Mouse (Mus musculus): ENCODE data around the gene Bmf. TPM values are rescaled to one million over a fixed set of nuclear protein-coding genes. Genes with fewer than 3 reads are reported as not detected.

Bmf gene
- total RNA-seq, 4 experiments from 2014 or later: 1.6 to 4.7 (median 1.9) TPM

DNA sequence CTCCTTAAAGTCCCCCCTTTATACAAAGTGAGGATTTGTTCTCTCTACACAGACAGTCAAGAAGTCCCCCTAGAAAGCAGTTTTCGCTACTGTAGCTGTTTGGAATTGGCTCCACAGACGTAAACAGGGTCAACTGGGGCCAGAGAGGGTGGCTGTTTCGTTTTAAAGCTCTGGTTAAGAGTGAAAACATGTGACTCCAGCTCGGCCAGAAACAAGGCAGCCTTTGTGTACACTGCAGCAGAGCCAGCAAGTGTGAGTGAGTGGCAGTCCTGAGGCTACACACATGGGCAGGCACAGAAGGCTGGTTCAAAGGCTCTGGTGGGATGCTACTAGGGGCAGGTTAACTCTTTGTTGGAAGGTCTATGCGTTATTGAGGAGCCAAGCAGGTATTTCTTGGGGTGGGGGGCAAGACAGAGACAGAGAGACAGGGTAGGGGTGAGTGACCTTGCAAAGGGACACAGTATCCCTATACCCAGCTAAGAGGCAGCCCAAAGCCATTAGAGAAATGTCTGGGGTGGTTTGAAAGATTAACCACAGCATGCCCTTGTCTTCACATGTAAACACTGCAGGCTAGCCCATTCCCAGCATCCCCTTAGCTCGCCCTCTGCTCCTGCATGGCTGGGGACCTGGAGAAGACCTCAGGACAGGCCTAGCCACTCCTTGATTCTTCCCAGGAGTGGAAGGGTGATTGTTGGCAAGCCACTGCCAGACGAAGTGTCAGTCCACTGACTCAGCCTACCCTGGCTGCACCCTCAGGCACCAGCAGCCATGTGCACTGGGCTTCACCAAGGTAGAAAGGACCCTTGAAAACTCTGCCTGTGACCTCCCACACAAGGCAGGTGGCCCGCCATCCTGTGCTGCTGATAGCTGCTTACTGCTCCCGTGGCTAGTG, 29.2 kb downstream of the Bmf start:
- no peak for DNase-seq (ENCODE audit: low spot score in 2 of 2)

DNA sequence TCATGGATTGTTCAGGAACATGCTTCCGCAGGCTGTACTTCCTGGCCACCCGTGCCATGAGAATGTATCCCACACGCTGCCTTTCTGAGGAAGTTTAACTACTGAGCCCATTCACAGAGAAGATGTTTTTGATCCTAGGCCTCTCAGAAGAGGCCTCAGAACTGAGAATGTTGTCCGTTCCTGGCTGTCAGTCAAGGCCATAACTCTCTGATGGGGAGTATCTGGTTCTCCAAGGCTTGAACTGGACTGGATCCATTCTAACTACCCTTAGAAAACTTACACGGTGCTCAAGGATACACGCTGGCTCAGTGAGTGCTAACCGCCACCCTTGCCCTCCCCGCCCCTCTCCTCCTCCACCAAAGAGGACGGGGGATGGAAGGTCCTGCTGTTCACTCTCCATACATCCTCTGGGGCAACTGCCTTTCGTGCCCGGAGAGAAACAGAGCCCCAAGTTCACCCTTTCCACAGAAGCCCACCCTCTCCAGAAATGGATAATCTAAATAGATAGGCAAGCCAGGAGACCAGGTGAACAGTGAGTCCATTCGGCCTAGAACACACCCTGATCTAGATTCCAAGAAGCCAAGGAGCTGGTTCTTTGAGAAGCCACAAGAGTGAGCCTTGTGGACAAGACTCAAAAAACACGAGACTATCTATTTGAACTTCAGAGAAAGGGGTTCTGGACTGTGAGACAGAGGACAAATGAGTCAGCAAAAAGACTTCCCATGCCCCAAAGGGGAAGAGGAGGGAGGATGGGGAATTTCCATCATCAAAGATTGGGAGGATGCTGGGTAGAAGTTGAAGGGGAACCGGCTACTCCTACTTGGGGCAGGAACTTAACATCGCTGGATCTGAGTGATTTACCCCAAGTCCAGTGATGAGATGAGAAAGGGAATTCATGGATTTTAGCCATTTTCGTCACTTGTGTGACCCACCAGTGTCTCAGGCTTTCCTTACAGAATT, 36.8 kb downstream of the Bmf start:
- no peak for DNase-seq (ENCODE audit: low spot score in 2 of 2)

DNA sequence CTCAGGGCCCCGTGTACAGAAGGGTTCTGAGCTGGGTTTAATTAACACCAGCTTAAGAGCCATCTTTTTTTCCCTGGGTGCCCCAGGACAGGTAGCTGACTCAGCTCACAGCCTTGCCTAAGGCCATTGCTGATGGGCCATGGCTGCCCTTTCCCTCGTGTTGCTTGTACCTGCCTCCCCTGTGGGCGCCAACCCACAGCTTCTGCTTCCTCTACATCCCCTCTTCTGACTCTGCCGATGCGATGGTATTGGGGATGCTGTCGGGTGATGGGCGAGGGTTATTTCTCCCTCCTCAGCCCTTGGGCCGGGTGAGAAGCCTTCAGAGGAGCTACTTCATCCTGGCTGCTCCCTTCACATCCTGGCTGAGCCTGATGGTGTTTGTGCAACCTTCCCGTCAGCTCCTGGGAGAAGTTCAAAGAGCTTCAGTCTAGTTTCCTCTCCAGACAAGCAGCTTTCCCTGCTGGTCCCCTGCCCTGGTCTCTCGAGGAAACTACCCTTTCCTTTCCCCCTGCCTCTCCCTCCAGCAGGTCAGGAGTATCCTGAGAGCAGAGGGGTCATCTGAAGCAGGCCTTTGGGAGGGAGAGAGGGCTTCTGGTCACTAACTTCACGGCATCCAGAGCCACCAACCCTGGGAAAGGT, 37.6 kb downstream of the Bmf start:
- DNase-seq (ENCODE audit: low spot score in 2 of 2): no peak

DNA sequence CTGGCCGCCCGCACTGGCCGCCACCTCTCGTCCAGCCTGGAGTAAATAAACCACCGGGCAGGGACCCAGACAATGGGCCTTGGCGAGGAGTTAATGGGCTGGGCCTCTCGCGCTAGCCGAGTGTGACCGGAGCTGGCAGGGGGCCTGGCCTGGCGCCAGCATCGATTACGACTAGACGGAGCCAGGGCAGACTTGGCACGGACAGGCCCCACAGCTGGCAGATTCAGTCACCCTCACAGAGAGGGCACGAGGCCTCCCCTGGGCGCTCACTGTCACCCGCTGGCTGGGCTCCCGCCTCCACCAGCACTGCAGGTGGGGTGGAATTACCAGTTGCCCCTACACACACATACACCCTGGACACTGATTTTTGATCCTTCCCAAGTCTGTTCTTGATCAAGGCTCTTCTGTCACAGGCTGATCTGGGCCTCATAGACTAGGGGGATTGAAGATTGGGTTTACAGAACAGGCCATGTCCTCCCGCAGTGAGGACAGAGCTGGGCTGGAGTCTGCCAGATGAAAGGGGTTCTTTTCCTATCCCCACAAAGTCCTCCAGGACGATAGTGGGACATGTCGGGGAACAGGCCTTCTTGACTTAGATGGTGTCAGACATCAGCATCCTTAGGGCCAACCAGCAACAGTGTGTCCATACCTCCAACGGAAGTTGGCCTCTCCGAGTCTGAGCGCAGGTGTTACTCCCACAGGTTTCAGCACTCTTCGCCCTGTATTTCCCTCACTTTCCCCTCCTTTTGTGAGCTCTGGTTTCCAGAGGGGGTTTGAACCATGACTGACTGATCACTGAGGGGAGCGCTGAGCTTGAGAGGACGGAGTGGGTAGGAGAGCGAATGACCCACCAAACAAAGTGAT, 38.8 kb downstream of the Bmf start:
- peak; percentile 95 to 98 for DNase-seq (ENCODE audit: low spot score in 2 of 2)

DNA sequence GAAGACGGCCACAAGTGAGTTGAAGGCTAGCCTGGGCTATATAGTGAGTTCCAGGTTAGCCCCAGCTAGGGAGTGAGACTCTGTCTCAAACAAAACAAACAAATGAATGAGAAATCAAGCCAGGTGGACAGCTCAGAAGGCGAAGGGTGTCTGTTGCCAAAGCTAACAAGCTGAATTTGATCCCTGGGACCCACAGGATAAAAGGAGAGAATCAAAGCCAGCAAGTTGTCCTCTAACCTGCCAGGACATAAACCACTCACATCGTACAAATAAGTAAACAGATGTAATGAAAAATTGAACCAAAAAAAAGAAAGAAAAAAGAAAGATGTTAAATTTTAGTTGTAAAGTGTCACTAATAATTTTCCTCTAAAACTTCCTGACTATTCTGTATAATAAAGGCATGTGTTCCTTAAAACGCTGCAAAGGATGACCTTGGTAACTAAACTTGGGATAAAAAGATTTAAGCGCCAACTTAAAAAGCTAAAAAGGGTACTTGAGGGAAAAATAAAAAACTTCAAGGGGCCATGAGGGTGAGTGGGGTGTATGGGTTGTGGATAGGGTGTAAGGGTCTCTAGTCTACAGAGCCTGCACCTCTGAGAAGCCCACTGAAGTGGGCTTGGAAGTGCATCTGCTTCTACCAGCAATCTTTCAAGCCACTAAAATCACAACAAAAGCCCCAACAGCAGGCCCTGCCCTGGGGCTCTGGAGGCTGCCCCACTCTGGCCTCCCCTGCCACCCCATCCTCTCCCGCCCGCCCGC, 39.6 kb downstream of the Bmf start:
- DNase-seq (ENCODE audit: low spot score in 2 of 2): no peak

DNA sequence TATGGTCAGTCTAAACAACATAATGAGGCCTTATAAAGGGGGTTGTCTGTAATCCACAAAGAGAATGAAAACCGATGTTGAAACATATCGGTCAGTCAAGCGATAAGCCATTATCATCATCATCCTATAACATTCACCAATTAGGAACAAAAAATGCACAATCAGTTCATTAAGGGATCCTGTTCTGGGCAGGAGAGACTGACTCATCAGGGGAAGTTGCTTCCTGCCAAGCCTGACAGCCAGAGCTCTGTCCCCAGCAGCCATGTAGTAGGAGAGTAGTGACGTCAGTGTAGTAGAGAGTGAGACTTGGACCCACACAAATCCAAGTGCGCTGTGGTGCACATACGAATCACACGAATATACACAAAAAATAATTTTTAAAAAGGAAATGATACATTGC, 42.4 kb downstream of the Bmf start:
- DNase-seq (ENCODE audit: low spot score in 2 of 2): no peak

DNA sequence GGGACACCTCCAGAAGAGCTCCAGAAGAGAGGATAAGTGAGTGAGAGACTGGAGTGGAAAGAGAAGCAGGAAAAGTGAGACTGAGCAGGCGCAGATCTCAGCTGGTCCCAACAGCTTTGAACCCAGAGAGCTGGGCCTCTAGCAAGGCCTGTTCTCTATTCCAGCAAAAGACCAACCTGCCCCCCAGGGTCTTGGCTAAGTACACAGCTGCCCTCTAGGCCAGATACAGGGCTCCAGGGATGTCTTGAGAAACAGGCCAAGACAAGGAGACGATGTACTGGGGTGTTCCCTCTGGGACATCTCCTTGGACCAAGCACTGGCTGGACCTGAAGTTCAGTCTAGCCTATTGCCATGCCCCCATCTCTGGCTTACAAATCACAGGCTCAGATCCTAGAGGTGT, 49.3 kb downstream of the Bmf start:
- DNase-seq (ENCODE audit: low spot score in 2 of 2): no peak

DNA sequence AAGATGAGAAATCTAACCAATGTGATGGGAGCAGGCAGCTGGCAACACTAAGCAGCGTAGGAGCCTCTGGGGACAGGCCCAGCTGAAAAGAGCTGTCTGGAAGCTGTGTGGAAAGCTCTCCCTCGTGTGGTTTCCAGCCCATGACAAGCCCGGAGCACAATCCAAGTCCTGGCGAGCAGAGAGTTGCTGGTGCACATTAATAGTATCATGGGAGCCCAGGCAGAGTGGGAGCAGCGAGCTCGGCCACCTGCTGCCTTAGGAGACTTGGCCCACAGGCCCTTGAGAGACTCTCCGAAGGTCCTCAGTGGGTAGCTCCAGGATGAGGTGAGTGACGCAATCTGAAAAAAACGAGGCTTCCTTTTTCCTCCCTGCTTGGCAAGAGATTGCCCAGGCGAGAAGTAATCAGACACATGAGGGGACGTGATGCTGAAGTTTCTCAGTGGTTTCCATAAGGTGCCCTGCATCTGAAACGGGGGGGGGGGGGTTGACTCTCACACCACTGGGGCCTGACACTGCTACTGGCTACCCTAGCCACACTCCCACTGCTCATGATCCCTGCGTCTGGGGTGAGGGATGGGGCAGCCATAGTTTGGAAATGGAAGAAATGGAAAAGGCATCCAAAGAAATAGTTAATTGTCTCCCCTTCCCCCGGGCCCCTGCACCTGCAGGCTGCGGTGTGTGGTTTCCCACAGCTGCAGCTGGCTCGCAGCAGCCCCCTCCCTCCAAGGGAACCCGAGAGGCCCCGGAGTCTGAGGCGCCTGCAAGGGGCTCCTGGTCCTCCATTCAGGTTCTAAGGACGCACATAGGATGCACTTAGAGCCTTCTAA, 50.1 kb downstream of the Bmf start:
- peak; percentile 50 to 73 for DNase-seq (ENCODE audit: low spot score in 2 of 2)

DNA sequence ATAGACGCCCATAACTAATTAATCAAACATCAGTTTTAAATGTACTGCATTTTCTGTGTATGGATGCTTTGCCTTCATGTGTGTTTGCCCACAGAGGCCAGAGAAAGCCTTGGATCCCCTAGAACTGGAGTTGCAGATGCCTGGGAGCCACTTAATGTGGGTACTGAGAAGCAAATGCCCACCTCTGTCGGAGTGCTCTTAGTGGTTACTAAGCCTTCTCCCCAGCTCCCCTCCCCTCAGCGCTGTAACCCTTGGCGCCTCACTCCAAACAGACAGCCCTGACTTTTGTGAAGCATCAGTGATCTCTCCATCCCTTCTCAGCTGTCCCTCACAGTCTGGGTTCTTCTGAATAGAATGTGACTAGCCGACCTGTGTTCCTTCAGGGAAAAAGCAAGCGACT, 51.0 kb downstream of the Bmf start:
- no peak for DNase-seq (ENCODE audit: low spot score in 2 of 2)

DNA sequence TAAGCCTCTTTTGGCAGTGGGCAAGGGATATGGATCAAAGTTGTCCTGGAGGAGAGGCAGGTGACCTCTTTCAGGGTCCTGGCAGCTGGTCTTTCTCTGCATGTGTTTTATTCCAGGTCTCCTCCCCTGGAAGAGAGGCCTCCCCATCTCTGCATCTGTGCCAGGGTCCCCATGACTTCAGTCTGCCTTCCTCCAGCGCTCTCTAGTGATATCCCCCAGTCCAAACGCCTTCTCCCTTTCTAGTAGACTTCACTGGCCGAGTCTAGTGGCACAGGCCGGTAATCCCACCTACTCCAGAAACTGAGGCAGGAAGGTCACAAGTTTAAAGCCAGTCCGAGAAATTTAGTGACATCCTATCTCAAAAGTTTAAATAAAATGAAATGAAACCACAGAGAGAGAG, 51.6 kb downstream of the Bmf start:
- no peak for DNase-seq (ENCODE audit: low spot score in 2 of 2)

DNA sequence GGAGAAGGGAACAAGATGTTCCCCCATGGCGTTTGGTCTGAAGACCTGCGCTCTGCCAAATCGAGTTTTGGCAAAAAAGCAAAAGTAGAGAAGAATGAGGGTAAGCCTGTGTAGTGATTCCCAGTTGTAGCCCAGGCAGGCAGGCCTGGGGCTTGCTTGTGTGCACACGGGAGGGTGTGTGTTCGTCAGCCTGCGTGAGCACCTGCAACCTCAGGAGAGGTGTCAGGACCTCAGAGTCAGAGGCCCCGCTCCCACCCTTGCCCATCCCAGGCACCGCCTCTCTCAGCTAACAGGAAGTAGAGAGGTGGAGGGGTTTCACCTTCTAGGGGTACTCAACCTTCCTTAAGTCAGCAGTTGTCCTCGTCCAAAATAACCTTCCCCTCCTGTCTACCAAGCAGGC, 54.5 kb downstream of the Bmf start:
- DNase-seq (ENCODE audit: low spot score in 2 of 2): no peak

DNA sequence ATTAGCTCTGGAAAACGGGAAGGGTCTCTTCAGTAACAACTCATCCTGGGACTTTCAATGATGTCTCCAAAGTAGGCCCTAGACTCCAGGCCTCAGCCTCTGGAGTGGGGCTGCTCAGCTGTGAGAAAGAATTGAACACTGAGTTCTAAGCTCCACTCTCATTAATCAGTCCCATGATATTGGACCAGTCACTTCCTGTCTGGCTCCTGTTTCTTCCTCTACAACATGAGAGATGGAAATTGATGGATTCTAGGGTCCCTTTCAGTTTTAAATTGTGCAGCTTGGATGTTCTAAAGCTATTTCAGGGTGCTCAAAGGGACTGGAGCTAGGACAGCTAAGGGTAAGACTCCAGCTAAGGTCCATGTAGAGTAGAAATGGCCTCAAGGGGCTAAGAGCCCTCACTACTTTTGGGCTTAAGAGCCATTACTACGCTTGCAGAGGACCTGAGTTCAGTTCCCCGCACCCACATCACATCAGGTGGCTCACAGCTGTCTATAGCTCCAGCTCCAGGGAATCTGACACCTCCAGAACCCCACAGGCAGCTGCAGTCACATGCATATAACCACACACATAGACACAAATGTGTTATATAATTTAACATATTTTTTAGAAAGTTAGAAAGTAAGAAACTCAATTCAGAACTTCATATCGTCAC, 57.6 kb downstream of the Bmf start:
- no peak for DNase-seq (ENCODE audit: low spot score in 2 of 2)

DNA sequence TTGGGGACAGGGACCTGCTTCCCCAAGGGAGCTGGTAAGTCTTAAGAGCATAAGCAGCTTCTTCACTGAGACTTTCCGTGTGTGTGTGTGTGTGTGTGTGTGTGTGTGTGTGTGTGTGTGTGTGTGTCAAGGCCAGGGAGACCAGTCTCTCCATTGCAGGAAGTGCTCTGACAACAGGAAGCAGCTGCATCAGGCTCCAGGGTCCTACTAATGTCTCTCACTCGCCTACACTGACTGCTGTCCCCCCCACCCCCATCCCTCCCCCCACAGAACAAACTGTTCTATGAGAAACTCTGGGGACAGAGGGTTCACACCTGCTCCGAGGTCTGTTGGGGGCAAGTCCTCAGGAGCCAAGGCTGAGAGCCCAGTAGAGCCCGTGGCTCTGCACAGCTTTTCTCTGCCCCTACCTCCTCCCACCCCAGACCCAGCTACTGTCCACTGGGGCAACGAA, 58.2 kb downstream of the Bmf start:
- no peak for DNase-seq (ENCODE audit: low spot score in 2 of 2)

DNA sequence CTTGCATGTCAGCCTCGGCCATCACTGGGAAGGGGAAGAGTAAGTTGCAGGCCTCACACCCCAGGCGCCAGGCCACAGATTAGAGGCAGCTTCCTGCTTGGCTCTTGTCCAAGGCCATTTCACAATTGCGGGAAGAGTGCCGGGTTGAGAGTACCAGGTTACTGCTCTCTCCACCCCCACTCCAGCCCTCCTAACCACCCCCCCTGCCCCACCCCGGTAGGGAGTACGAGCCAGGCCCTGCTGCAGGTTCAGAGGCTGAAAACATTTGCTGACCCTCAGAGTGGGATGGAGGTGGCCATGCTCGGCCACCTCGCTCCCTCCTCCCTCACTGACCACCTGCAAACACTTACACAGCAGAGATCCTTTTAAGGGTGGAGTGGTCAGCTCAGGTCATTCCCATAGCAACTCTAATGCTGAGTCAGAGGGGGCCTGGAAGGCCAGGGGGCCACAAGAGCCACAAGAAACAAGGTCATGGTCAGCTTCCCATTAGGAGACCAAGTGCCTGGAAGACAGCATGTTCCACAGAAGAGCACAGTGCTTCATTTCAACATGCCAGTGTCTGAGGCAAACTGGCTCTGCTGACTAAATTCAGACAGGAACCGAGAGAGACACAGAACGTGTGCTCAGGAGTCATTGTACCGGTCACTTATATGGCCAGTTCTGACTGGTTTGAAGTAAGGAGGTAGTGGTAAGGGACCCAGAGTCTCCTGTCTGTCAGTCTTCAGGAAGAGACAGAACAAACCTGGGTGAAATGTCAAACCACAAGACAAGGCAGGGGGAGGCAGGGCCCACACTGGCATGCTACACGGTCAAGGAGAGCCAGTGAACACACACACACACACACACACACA, 59.0 kb downstream of the Bmf start:
- peak; percentile 40 to 48 for DNase-seq (ENCODE audit: low spot score in 2 of 2)

DNA sequence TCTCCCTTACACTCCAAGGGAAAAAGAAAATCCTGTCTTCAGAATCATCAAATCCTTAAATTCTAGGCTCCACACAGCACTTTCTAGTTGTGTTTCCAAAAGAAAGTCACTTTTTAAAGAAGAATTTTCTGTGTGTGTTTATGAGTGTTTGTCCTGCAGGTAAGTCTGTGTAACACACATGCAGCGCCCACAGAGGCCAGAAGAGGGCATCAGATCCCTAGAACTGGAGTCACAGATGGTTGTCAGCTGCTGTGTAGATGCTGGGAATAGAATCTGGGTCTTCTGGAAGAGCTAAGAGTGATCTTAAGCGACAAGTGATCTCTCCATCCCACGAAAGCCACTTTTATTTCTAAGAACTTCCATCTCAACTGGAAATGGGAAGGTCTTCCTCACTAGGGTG, 61.7 kb downstream of the Bmf start:
- DNase-seq (ENCODE audit: low spot score in 2 of 2): no peak

DNA sequence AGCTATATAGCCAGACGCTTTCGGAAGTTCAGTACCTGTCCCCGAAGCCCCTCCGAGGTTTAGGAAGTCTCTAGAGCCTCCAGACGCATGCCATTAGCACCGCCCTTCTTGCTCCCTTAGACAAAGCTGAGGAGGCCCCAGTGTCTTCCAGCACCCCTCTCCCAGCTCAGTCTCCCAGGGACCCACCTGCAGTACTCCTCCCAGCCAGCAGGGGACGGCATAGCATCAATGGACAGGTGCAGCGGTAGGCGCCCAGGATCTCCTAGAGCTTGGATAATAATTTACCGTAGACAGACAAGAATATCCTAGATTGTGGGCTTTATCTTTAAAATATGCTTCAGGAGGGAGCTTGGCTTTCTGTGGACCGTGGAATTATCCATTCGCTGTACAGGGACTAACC, 62.6 kb downstream of the Bmf start:
- peak; percentile 64 to 69 for DNase-seq (ENCODE audit: low spot score in 2 of 2)

DNA sequence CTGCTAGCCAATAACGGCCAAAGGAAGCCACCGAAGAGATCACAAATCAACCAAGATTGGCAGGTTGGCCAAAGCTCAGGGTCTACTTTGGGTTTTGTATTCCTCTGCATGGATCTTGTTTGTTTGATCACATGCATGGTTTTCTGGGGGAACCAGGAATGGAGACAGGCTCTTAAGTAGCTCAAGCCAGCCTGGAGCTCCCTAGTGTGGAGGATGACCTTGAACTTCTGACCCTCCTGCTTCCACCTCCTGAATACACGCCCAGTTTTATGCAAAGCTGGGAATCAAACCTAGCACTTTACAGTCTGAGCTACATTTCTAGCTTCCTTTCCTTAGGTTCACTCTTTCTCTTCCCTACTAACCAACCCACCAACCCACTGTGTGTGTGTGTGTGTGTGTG, 64.1 kb downstream of the Bmf start:
- DNase-seq (ENCODE audit: low spot score in 2 of 2): no peak
